Mouse (Mus musculus) CD4-positive, CD25-positive, alpha-beta regulatory T cell, adult 2 months (primary cell): ENCODE results near the gene Nt5c2.

Source experiments
- DNase-seq: peaks from one replicate; pipeline ENCODE4 v3.0.0-alpha.2; 2012; ENCODE audit warnings: low read depth, low spot score

Gene Nt5c2

GRCm38 (mm10) chr19:46848381-46849268 lies 166.3 kb downstream of the Nt5c2 start:
- DNase-seq = no peak

GRCm38 (mm10) chr19:46846459-46846858 lies 168.5 kb downstream of the Nt5c2 start:
- no peak for DNase-seq

DNA sequence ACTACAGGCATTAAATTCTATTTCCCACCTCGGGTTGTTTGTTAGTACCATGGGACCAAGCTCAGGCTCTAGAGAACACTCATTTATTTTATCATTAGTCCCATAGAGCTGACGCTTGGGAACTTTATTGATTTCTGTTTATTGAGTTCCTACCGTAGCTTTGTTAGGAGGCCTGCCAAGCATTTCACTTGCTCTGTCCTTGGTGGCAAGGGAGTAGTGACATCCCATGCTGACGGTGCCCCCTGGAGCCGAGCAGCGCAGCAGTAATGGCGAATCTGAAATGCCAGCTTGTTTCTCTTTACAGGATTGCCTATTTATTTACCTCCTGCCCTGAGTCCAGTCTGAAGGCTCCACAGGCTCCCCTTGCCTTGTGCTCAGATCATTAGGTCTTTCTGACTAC lies 168.9 kb downstream of the Nt5c2 start:
- no peak for DNase-seq

DNA sequence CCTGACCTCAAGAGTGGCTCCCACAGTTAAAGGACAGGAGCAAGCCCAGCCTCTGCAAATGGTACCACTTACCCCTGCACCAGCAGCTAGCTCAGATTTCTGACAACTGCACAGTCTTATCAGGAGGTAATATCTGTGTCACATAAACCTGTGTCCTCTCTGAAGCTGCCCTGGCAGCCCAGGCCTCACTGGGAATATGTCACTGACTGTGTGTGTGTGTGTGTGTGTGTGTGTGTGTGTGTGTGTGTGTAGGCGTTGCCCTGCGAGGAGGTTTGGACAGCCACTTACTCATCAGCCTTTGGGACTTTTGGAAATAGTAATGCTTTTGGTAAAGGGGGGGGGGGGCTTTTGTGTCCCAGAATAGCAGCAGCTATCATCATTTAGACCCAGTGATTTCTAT lies 171.9 kb downstream of the Nt5c2 start:
- no peak for DNase-seq

GRCm38 (mm10) chr19:46841016-46841415 lies 173.9 kb downstream of the Nt5c2 start:
- no peak for DNase-seq

DNA sequence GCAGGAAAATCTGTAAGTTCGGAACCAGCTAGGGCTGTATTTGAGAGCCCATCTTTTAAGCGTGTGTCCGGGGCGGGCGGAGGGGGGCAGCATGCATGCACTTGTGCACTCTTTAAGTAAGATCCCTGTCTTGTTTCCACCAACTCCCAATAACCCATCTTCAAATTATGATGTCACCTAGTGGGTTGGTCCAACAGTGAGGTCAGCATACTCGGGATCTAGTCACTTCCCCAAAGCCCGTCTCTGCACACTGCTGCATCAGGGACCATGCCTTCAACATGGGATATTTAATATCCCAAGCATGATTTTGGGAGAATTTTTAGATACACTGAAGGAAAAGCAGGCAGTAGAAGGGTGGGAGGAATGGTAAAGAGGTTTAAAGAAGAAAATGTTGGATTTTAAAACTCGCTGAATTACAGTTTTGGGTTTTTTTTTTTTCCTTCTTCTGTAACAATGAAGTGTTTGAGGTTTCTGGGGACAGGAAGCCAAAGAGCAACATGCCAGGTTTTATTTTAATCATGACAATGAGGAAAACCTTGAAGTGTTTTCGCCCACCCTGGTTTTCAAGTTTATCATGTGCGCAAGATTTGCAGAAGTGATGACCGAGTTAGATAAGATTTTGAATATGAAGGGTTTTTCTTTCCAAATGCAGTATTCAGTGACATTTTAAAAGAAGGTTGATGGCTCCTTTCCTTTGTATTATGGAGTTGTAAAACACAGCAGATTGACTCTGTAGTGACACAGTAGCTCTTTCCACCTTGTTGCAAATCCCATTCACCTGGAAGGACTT lies 177.5 kb downstream of the Nt5c2 start:
- no peak for DNase-seq

DNA sequence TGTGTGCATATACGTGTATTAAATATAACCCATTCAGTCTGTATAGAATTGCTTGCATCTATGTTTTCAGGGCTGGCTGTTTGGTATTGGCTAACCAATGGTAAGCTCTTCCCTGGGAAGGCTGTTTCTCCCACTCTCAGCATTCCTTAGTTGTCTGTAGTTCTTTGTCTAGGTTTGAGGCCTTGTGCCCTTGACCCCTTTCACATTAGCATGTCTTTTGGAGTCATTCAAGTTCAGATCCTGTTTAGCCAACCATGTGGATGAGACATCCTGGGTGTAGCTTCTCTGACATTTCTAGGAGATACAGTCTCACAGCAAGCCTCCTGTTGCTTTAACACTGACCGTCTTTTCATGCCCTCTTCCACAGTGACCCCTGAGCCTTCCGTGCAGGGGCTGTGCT lies 178.9 kb downstream of the Nt5c2 start:
- DNase-seq = no peak

- no peak for DNase-seq
Measured at GRCm38 (mm10) chr19:46835339-46835738, 179.6 kb downstream of the Nt5c2 start.

DNA sequence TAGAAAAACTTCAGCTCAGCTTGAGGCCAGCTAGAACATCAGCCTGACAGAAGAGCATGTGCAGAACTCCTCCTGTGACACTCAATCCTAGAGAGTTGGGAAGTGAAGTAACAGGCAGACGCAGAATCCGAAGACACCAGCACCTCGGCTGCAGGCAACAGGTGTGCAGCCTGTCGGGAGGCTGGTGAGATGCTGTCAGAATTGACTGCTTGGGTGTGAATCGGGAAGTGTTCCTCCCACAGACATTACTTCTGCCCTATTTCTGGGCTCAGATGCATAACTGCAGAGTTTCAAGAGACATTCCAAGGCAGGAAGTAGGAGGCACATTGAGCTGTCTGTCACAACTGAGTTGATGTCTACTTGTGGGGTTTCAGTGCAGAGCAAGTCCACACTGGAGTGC lies 180.7 kb downstream of the Nt5c2 start:
- DNase-seq = no peak
